Comparison of ENCODE assay signal across 26 mouse cellular contexts in genomic region chr7:67793449-67793848, GRCm38 (mm10). TPM values are rescaled to one million over a fixed set of nuclear protein-coding genes. Genes with fewer than 3 reads are reported as not detected.
DNase-seq lines count a peak whose midpoint lies in the region; ATAC-seq and TF ChIP-seq lines count a peak whose summit lies in the region.
"Had no signal": no experiment of that assay in that cellular context is flagged by ENCODE, and none has a peak within 500 bp of the region (broad histone marks: within the 10 kb centered on the region; RNA-seq: fewer than 3 reads in every experiment).

No protein-coding gene starts in this region.

- H3K4me3 ChIP-seq in lung, embryonic 15.5 days, result no peak overlapping the region
- no peak overlapping the region for H3K4me3 ChIP-seq in midbrain, embryonic 11.5 days (ENCODE audit: low read depth, low read length)
- H3K4me3 ChIP-seq in midbrain, embryonic 15.5 days, result no peak overlapping the region
- no peak overlapping the region for H3K4me3 ChIP-seq in stomach, postnatal 0 days (ENCODE audit: low read depth, low read length)
- H3K4me3 ChIP-seq: embryonic facial prominence, embryonic 10.5 days; embryonic facial prominence, embryonic 13.5 days; erythroblast, embryonic 14.5 days; forebrain, embryonic 13.5 days; gastrocnemius, adult 2 months; hindbrain, embryonic 12.5 days; hindbrain, embryonic 15.5 days had no signal

- ATAC-seq in lung, embryonic 15.5 days (ENCODE audit: borderline replicate concordance, extremely low read depth, low FRiP score, low TSS enrichment), result peak; percentile 41; the same call in 1 of the 2 replicates
- ATAC-seq in midbrain, embryonic 11.5 days (ENCODE audit: low FRiP score), result no peak
- ATAC-seq in midbrain, embryonic 15.5 days (replicated peaks), result no peak
- peak; percentile 69 for ATAC-seq in stomach, postnatal 0 days (ENCODE audit: low FRiP score, low TSS enrichment)
- ATAC-seq in megakaryocyte, adult 5-6 weeks (ENCODE audit: poor library complexity, severe bottlenecking), result no peak
- ATAC-seq: CD4-positive, CD25-positive, alpha-beta regulatory T cell, adult 4 months; forebrain, embryonic 13.5 days; forebrain, postnatal 0 days had no signal

- WGBS in lung, embryonic 15.5 days, result 33% methylated on average over 7 of the region's 7 CpGs
- WGBS in midbrain, embryonic 11.5 days, result 68% methylated on average over 7 of the region's 7 CpGs
- WGBS in midbrain, embryonic 15.5 days, result 74% methylated on average over 7 of the region's 7 CpGs
- whole genome bisulfite sequencing in stomach, postnatal 0 days, result 39% methylated on average over 7 of the region's 7 CpGs

- H3K36me3 ChIP-seq in lung, embryonic 15.5 days, result no peaks in the 10 kb centered on the region
- no peaks in the 10 kb centered on the region for H3K36me3 ChIP-seq in midbrain, embryonic 11.5 days (ENCODE audit: control insufficient read depth, insufficient read depth, low read length)
- no peaks in the 10 kb centered on the region for H3K36me3 ChIP-seq in midbrain, embryonic 15.5 days (replicated peaks)
- no peaks in the 10 kb centered on the region for H3K36me3 ChIP-seq in stomach, postnatal 0 days (ENCODE audit: control insufficient read depth, insufficient read depth, low read length)
- H3K36me3 ChIP-seq: embryonic facial prominence, embryonic 10.5 days; embryonic facial prominence, embryonic 13.5 days; hindbrain, embryonic 12.5 days; hindbrain, embryonic 15.5 days had no signal

- peak overlapping the region; percentile 70 for H3K27ac ChIP-seq in lung, embryonic 15.5 days
- H3K27ac ChIP-seq in midbrain, embryonic 11.5 days (ENCODE audit: low read depth, low read length), result no peak overlapping the region
- no peak overlapping the region for H3K27ac ChIP-seq in midbrain, embryonic 15.5 days
- no peak overlapping the region for H3K27ac ChIP-seq in stomach, postnatal 0 days (replicated peaks)
- H3K27ac ChIP-seq: embryonic facial prominence, embryonic 10.5 days; embryonic facial prominence, embryonic 13.5 days; forebrain, embryonic 13.5 days; gastrocnemius, adult 2 months; hindbrain, embryonic 12.5 days; hindbrain, embryonic 15.5 days had no signal

- peaks cover 19% of the 10 kb centered on the region for H3K4me1 ChIP-seq in lung, embryonic 15.5 days
- H3K4me1 ChIP-seq in midbrain, embryonic 11.5 days (ENCODE audit: control insufficient read depth, insufficient read depth, low read length), result no peaks in the 10 kb centered on the region
- peaks cover 3% of the 10 kb centered on the region; the same call in 1 of the 2 replicates for H3K4me1 ChIP-seq in midbrain, embryonic 15.5 days
- H3K4me1 ChIP-seq in stomach, postnatal 0 days (replicated peaks; ENCODE audit: control insufficient read depth, insufficient read depth), result no peaks in the 10 kb centered on the region
- H3K4me1 ChIP-seq: forebrain, embryonic 13.5 days; hindbrain, embryonic 12.5 days had no signal

- no peaks in the 10 kb centered on the region for H3K27me3 ChIP-seq in lung, embryonic 15.5 days
- no peaks in the 10 kb centered on the region; the same call in 1 of the 2 replicates for H3K27me3 ChIP-seq in midbrain, embryonic 11.5 days (ENCODE audit: control insufficient read depth, insufficient read depth, low read length)
- H3K27me3 ChIP-seq in midbrain, embryonic 15.5 days (replicated peaks), result no peaks in the 10 kb centered on the region
- H3K27me3 ChIP-seq in stomach, postnatal 0 days (ENCODE audit: control insufficient read depth, insufficient read depth, low read length), result no peaks in the 10 kb centered on the region
- H3K27me3 ChIP-seq: embryonic facial prominence, embryonic 13.5 days; forebrain, embryonic 13.5 days; hindbrain, embryonic 12.5 days; hindbrain, embryonic 15.5 days had no signal

- TF ChIP-seq CTCF in stomach, postnatal 0 days (IDR thresholded peaks at IDR 0.05; ENCODE audit: low read depth), result no peak

- no peak overlapping the region for H3K4me2 ChIP-seq in lung, embryonic 15.5 days
- no peak overlapping the region for H3K4me2 ChIP-seq in midbrain, embryonic 11.5 days
- H3K4me2 ChIP-seq in midbrain, embryonic 15.5 days, result no peak overlapping the region
- H3K4me2 ChIP-seq in stomach, postnatal 0 days (replicated peaks; ENCODE audit: low read depth), result no peak overlapping the region
- H3K4me2 ChIP-seq: embryonic facial prominence, embryonic 13.5 days; forebrain, embryonic 13.5 days; heart, embryonic 11.5 days; hindbrain, embryonic 12.5 days; hindbrain, embryonic 15.5 days had no signal

- H3K9ac ChIP-seq in lung, embryonic 15.5 days, result no peak overlapping the region
- H3K9ac ChIP-seq in midbrain, embryonic 11.5 days (ENCODE audit: low read length), result no peak overlapping the region
- no peak overlapping the region for H3K9ac ChIP-seq in midbrain, embryonic 15.5 days
- H3K9ac ChIP-seq in stomach, postnatal 0 days (ENCODE audit: low read length), result no peak overlapping the region
- H3K9ac ChIP-seq: embryonic facial prominence, embryonic 13.5 days; forebrain, embryonic 13.5 days; forebrain, postnatal 0 days; hindbrain, embryonic 12.5 days; hindbrain, embryonic 15.5 days had no signal

- no peaks in the 10 kb centered on the region for H3K9me3 ChIP-seq in lung, embryonic 15.5 days
- H3K9me3 ChIP-seq in midbrain, embryonic 11.5 days (ENCODE audit: control insufficient read depth, low read length), result no peaks in the 10 kb centered on the region
- H3K9me3 ChIP-seq in midbrain, embryonic 15.5 days, result no peaks in the 10 kb centered on the region
- H3K9me3 ChIP-seq in stomach, postnatal 0 days (ENCODE audit: control insufficient read depth, low read length), result no peaks in the 10 kb centered on the region
- H3K9me3 ChIP-seq: embryonic facial prominence, embryonic 13.5 days; forebrain, embryonic 13.5 days; hindbrain, embryonic 12.5 days; hindbrain, embryonic 15.5 days had no signal

- TF ChIP-seq EP300 in stomach, postnatal 0 days (optimal IDR thresholded peaks at IDR 0.05), result no peak

- DNase-seq in lung, adult 18-20 months, result no peak
- DNase-seq in midbrain, embryonic 11.5 days (ENCODE audit: low spot score, missing footprints), result peak; percentile 73
- DNase-seq in stomach, postnatal 0 days (ENCODE audit: low spot score), result peak; percentile 44
- DNase-seq: adrenal gland, adult 2 months; adrenal gland, postnatal 14 days; cerebellum, adult 11 months; cerebellum, adult 2 months; cerebellum, adult 9-11 months; cerebellum, postnatal 25 days; embryo, embryonic 11 days; forebrain, postnatal 0 days; gastrocnemius, postnatal 14 days; heart, adult 11 months had no signal

RNA-seq across cellular contexts. Expression of gene Synm, which starts 33.9 kb away (rescaled TPM):
- 9.7 and 12.7 TPM in 2 replicates for polyA plus RNA-seq in lung, embryonic 15.5 days (2015; fragmentation: Nextera tagmentation; extraction: Ambion mirVana)
- polyA plus RNA-seq in midbrain, embryonic 11.5 days (2014; fragmentation: Nextera tagmentation; extraction: Ambion mirVana), result 0.91 and 1.3 TPM in 2 replicates
- 4.6 and 5.0 TPM in 2 replicates for polyA plus RNA-seq in midbrain, embryonic 15.5 days (2015; fragmentation: Nextera tagmentation; extraction: Ambion mirVana)
- 13.7 and 17.1 TPM in 2 replicates for polyA plus RNA-seq in stomach, postnatal 0 days (2015; fragmentation: Nextera tagmentation; extraction: Ambion mirVana)
- not detected in 2 replicates for total RNA-seq in megakaryocyte, adult 5-6 weeks (2015)
- 0.07 TPM in 1 of 2 replicates, not detected in the other for total RNA-seq in megakaryocyte, adult 5-6 weeks (2017)
- total RNA-seq: MEL had no signal
- polyA plus RNA-seq: CD4-positive, CD25-positive, alpha-beta regulatory T cell, adult 4 months had no signal

Comparison
In these comparisons a context has a peak if more than half of its experiments do, and no peak if none do; other contexts are left out.
1. ATAC-seq: peak in lung, embryonic 15.5 days (single experiment) and stomach, postnatal 0 days (single experiment); none in midbrain, embryonic 11.5 days (single experiment), midbrain, embryonic 15.5 days (single experiment) and megakaryocyte, adult 5-6 weeks (single experiment).
2. DNase-seq: peak in midbrain, embryonic 11.5 days (single experiment) and stomach, postnatal 0 days (single experiment); none in lung, adult 18-20 months (0 of 2).